Comparison of ENCODE assay signal across 28 mouse cellular contexts in genomic region chr2:65665180-65665579, GRCm38 (mm10). TPM values are rescaled to one million over a fixed set of nuclear protein-coding genes. Genes with fewer than 3 reads are reported as not detected.
DNase-seq lines count a peak whose midpoint lies in the region; ATAC-seq and TF ChIP-seq lines count a peak whose summit lies in the region.
"Had no signal": no experiment of that assay in that cellular context is flagged by ENCODE, and none has a peak within 500 bp of the region (broad histone marks: within the 10 kb centered on the region; RNA-seq: fewer than 3 reads in every experiment).

No protein-coding gene starts in this region.

- ATAC-seq in forebrain, embryonic 12.5 days (ENCODE audit: low FRiP score), result peak; percentile 33; the same call in 1 of the 2 replicates
- no peak for ATAC-seq in forebrain, embryonic 15.5 days (replicated peaks)
- ATAC-seq: intestine, postnatal 0 days had no signal

- no peak for TF ChIP-seq CTCF in brain, embryonic 14.5 days (IDR thresholded peaks at IDR 0.05; ENCODE audit: borderline replicate concordance, extremely low read depth, insufficient read depth, insufficient read length)

- peak; percentile 66 for DNase-seq in brain, embryonic 14.5 days (ENCODE audit: low read depth)
- peak; percentile 26 for DNase-seq in embryo, embryonic 10.5 days (ENCODE audit: low spot score)
- peak; percentile 39 for DNase-seq in retina, embryonic 14.5 days (ENCODE audit: low spot score)
- no peak for DNase-seq in adipocyte (ENCODE audit: low spot score)
- DNase-seq: adrenal gland, adult 2 months; adrenal gland, postnatal 36 days; B cell, adult 2 months; cerebellum, adult 8-10 months; cerebellum, postnatal 36 days; gastrocnemius, postnatal 10 days; heart, postnatal 10 days; kidney, postnatal 14 days; layer of hippocampus, adult 9-11 months; lung, adult 2 months; lung, postnatal 10 days; midbrain, embryonic 14.5 days; thymus, adult 2 months; thymus, postnatal 36 days had no signal

- 10% methylated on average over 4 of the region's 4 CpGs for WGBS in forebrain, embryonic 12.5 days
- 13% methylated on average over 4 of the region's 4 CpGs for WGBS in forebrain, embryonic 15.5 days

- H3K36me3 ChIP-seq in forebrain, embryonic 12.5 days (replicated peaks), result no peaks in the 10 kb centered on the region
- H3K36me3 ChIP-seq in forebrain, embryonic 15.5 days, result no peaks in the 10 kb centered on the region
- H3K36me3 ChIP-seq: embryonic facial prominence, embryonic 12.5 days; heart, embryonic 13.5 days; limb, embryonic 10.5 days; limb, embryonic 15.5 days had no signal

- H3K27ac ChIP-seq in forebrain, embryonic 12.5 days, result no peak overlapping the region
- H3K27ac ChIP-seq in forebrain, embryonic 15.5 days (replicated peaks), result no peak overlapping the region
- H3K27ac ChIP-seq: embryonic facial prominence, embryonic 12.5 days; heart, embryonic 13.5 days; hindbrain, embryonic 14.5 days; limb, embryonic 10.5 days; limb, embryonic 15.5 days; liver, embryonic 14.5 days; macrophage had no signal

- H3K27me3 ChIP-seq in forebrain, embryonic 12.5 days, result no peaks in the 10 kb centered on the region
- H3K27me3 ChIP-seq in forebrain, embryonic 15.5 days, result no peaks in the 10 kb centered on the region
- H3K27me3 ChIP-seq: embryonic facial prominence, embryonic 12.5 days; heart, embryonic 13.5 days; limb, embryonic 15.5 days had no signal

- no peak overlapping the region for H3K4me3 ChIP-seq in forebrain, embryonic 12.5 days (replicated peaks)
- no peak overlapping the region for H3K4me3 ChIP-seq in forebrain, embryonic 15.5 days
- H3K4me3 ChIP-seq: embryonic facial prominence, embryonic 12.5 days; heart, embryonic 13.5 days; limb, embryonic 10.5 days; limb, embryonic 15.5 days had no signal

- H3K4me2 ChIP-seq in forebrain, embryonic 12.5 days, result no peak overlapping the region
- H3K4me2 ChIP-seq in forebrain, embryonic 15.5 days (replicated peaks), result no peak overlapping the region
- H3K4me2 ChIP-seq: embryonic facial prominence, embryonic 12.5 days; heart, embryonic 13.5 days; hindbrain, embryonic 14.5 days; limb, embryonic 15.5 days had no signal

- no peak for TF ChIP-seq POLR2A in brain, embryonic 14.5 days (IDR thresholded peaks at IDR 0.05; ENCODE audit: borderline replicate concordance, extremely low read depth, insufficient read depth, insufficient read length, poor library complexity, severe bottlenecking)

- H3K4me1 ChIP-seq in forebrain, embryonic 12.5 days, result peaks cover 20% of the 10 kb centered on the region
- peaks cover 9% of the 10 kb centered on the region; the same call in 1 of the 2 replicates for H3K4me1 ChIP-seq in forebrain, embryonic 15.5 days
- H3K4me1 ChIP-seq: embryonic facial prominence, embryonic 12.5 days had no signal

- H3K9me3 ChIP-seq in forebrain, embryonic 12.5 days, result no peaks in the 10 kb centered on the region
- no peaks in the 10 kb centered on the region for H3K9me3 ChIP-seq in forebrain, embryonic 15.5 days
- H3K9me3 ChIP-seq: embryonic facial prominence, embryonic 12.5 days; heart, embryonic 13.5 days; limb, embryonic 10.5 days; limb, embryonic 15.5 days had no signal

- H3K9ac ChIP-seq in forebrain, embryonic 12.5 days, result no peak overlapping the region
- no peak overlapping the region for H3K9ac ChIP-seq in forebrain, embryonic 15.5 days (replicated peaks)
- H3K9ac ChIP-seq: embryonic facial prominence, embryonic 12.5 days; heart, embryonic 13.5 days; hindbrain, embryonic 14.5 days; limb, embryonic 15.5 days; liver, embryonic 14.5 days had no signal

RNA-seq across cellular contexts. Expression of gene Scn2a, which starts 44.6 kb away (rescaled TPM):
- 9.4 and 12.3 TPM in 2 replicates for polyA plus RNA-seq in forebrain, embryonic 12.5 days (2016; fragmentation: Nextera tagmentation; extraction: Ambion mirVana)
- 25.2 and 29.9 TPM in 2 replicates for polyA plus RNA-seq in forebrain, embryonic 15.5 days (2015; fragmentation: Nextera tagmentation; extraction: Ambion mirVana)
- polyA plus RNA-seq in brain, embryonic 14.5 days (2012; rRNA removed), result 17.4 and 26.2 TPM in 2 replicates
- polyA plus RNA-seq: macrophage had no signal
